Mouse (Mus musculus) thymus, postnatal 10 days (tissue): ENCODE results near the gene Nrp2.

Source experiments
- DNase-seq, 2 experiments: peaks; one replicate each; pipeline ENCODE4 v3.0.0; 2021; ENCODE audit warnings: low spot score in 2 of 2

Nrp2 gene

GRCm38 (mm10) chr1:62782573-62782972 lies 79.5 kb downstream of the Nrp2 start:
- DNase-seq = no peak

DNA sequence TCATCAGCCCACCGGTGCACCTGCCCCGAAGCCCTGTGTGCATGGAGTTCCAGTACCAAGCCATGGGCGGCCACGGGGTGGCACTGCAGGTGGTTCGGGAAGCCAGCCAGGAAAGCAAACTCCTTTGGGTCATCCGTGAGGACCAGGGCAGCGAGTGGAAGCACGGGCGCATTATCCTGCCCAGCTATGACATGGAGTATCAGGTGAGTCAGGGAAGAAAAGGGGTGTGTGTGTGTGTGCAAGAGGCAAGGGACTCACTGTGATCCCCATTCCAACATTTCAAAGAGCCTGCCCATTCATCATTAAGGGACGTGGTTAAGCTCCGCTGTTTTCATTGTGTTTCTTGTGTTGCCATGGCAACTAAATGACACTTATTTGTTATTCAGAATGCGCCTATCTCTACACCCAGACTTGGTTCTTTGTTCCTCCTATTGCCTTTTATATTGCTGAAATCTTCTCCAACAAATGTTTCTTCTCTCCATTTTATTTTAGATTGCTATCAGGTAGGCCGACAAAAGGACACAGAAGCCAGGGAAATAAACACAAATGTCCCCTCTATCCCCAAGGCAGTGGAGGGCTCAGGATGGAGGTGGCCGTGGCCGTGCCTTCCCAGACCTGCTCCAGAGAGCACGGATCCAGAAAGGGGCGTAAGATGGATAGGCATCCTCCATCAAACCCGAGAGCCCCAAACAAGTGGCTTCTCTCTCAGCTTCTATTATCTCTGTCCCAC lies 80.4 kb downstream of the Nrp2 start:
- no peak for DNase-seq

DNA sequence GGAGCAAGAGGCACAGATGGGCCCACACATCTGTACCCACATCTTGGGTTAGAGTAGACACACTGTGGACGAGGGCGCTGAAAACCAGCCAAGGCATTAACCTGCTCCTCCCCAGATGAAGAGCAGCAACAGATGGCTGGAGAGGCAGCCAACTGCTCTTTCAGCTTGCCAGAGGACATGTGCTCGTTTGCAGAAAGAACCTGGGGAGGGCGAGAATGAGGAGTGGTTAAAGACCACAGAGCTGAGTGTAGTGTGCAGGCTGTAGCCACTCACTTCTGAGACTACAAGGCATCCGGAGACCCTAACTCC lies 81.0 kb downstream of the Nrp2 start:
- no peak for DNase-seq

DNA sequence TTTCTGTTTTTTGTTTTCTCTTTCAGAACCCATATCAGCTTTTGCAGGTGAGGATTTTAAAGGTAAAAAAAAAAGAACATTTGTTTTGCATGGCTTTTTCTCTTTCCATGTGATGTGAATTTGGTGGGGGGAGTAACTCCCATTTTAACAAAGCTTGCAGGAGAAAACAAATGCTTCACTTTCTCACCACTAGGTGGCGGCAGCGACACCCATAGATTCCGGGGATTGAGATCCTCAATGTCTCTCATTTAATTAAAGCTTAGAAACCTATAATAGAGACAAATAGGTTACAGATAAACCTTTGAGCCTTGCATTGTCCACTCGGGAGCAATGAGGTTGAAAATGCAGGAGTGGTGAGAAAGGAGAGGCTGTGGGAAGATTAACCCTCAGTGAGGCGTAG lies 83.2 kb downstream of the Nrp2 start:
- peak; percentile 8 to 51 for DNase-seq

GRCm38 (mm10) chr1:62787546-62787945 lies 84.5 kb downstream of the Nrp2 start:
- no peak for DNase-seq

DNA sequence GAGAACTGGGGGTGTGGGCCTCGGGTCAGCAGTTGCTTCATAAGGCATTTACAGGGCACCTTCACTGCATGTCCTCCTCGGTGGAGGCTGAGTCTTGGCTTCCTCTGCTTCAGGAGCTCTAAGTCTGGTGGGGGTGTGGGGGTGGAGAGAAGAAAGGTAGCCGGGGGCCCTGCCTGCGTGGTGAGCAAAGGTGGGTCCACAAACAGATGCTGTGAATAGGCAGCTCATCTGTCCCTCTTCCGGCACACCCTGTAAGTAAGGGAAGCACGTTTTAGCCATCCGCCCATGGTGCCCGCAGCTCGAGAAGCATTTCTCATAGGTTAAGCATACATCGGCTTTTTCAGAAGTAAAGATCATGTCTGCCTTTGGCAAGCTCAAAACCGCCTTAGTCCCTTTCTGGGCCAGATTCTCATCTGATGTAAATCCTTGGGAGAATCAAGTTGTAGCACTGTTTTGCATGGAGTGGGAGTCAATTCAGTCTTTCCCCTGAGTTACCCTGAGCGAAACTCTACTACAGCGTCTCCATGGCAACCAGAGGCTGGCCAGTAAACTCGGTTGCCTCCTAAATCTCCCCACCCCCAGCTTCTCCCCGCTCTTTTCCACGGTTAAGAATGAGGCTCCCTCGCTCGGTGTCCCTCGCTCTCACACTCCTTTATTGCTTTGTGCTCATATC lies 91.3 kb downstream of the Nrp2 start:
- DNase-seq = no peak

DNA sequence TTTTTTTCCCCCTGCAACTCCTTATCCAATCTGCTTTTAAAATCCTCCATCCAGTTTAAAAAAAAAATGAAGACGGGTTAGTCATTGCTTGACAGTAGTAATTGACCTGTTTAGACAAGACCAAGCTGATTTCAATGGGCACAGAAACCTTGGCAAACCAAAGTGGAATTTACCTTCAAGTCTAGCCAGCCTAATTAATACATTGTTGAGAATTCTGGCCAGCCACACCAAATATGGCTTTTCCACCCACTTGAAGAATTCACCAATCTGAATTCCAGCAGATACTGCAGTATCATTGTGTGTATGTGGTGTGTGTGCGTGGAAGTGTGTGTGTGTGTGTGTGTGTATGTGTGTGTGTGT lies 91.8 kb downstream of the Nrp2 start:
- no peak for DNase-seq

- peak; percentile 18 to 37 for DNase-seq
Observed at GRCm38 (mm10) chr1:62795307-62796037, 92.4 kb downstream of the Nrp2 start.

DNA sequence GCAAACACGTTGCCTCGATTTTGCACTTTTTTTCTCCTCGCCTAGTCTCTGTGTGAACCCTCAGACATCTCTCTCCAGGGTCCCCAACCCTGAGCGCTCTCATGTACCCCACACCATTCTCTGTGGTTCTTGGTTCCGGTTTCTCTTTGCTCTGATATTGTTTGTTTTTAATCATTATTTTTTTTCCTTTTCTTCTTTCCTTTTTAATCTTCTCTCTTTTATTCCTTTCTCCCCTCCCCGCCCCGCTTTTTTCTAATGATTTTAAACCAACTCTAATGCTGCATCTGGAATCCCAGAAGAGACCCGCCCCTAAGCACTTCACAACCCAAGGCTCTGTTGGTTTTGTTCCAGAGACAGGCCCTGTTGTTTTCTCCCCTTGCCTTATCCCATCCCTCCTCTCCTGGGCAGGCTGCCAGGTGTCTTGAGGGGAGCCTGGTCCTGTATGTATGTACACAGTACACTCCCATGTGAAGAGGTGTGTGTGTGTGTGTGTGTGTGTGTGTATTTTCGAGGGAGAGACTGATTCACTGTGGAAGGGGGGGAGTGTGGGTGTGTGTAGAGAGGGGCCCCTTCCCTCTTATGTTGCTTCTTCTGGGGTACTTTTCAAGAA lies 93.1 kb downstream of the Nrp2 start:
- no peak for DNase-seq

- no peak for DNase-seq
Observed at GRCm38 (mm10) chr1:62799427-62799826, 96.3 kb downstream of the Nrp2 start.

- no peak for DNase-seq
Observed at GRCm38 (mm10) chr1:62800351-62800750, 97.3 kb downstream of the Nrp2 start.

DNA sequence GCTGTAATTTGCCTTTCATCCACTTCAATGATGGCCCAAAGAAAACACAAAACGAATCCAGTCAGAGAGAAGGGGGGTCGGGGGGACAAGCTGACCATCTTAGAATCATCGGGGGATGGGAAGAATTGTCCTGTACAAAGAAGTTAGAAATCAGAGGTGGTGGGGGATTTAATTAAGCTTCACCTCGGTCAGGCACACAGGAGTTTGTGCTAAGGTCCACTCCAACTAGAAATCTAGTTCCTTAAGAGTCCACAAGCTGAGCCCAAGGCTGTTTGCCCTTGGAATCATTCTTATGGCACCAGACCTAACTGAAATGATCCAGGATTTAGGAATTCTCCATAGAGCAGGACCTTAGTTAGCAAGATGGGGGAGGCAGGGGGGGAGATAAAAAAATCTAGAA lies 98.3 kb downstream of the Nrp2 start:
- no peak for DNase-seq

- no peak for DNase-seq
Observed at GRCm38 (mm10) chr1:62801842-62802241, 98.8 kb downstream of the Nrp2 start.

- no peak for DNase-seq
Observed at GRCm38 (mm10) chr1:62803544-62803943, 100.5 kb downstream of the Nrp2 start.

GRCm38 (mm10) chr1:62806014-62806413 lies 102.9 kb downstream of the Nrp2 start:
- DNase-seq = no peak

- DNase-seq = no peak
Observed at GRCm38 (mm10) chr1:62808395-62808794, 105.3 kb downstream of the Nrp2 start.

DNA sequence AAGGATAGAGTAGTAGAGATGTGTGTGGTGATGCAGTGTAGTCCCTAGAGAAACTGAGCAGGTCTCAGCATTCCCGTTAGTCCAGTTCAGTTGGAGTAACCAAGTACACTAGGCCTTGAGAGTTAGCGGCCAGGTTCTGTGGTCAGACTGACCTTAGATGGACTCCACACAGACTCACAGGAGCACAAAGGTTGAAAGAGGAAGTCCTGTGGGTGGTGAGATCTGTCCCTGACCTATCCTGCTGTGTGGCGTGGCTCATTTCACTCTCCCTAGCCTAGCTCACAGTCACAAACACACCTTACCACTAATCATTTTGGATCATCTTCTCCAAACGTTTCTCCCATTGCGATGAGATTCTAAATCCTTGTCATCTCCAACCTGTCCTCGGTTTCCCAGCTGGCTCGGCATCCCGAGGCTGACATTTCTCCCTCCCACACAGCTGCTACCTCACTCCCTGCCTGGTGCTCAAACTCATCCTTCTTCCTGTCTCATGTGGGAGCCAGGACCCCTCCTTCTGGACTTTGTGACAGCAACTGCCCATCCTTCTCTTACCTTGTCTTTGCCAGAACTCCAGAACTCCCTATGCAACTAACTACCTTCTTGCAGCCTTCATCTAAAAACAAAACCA lies 106.6 kb downstream of the Nrp2 start:
- DNase-seq = no peak

DNA sequence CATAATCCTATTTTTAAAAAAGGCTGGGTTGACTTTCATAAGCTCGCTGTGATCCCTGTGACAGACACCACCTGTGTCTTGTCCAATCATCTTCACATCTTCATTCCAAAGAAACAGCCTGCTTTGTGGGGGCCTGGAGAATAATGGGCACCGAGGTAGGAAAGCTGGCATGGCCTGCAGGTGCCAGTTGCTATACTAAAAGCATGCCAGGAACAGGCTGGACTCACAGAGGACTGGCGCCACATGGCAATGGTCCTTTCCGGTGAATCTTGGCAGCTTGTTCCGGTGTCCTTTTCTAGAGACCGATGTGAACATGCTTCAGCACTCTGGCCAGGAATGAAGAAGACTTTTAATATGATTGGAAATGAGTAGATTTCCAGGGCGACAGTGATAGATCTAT lies 108.1 kb downstream of the Nrp2 start:
- no peak for DNase-seq

DNA sequence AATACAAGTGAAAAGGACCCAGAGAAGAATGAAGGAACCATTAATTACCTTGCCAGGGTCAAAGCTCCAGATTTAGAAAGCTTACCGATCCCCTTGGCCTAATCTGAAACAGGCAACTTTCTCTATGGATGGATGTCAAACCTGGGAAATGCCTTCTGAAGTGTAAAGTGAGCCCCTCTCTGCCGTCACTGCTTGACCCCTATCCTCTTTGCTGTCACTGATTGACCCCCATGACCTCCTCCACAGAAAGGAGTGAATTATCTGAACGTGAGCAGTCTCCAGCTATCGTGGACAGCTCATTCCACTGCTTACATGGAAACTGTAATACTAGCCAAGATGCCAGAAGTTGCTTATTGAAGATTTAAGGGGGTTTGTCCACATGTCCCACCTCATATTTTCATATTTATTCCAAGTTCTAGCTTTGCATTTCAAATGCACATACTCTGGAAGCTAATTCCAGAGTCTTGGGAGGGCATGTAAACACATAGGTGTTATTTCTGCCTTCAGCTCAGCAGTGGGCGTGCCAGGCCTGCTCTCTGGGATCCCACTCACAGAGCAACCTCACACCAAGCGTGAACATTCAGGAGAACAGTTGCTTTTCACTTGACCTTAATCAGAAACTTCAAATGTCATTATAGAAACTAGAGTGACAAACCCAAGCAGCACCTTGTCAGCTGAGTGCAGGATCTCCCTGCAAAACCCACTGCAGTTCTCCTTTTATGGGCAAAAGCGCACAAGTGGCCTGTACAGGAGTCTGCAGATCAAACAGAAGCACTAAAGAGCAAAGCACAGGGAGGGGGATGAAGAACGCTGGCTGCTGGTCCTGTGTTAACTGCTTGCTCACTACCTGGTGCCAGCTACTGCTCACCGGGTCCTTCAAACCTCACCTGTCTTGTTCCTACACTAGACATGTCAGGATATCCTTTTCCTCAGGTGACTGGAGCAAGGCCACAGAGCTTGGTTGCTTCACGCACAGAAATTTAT lies 109.9 kb downstream of the Nrp2 start:
- DNase-seq = no peak

- no peak for DNase-seq
Observed at GRCm38 (mm10) chr1:62813938-62814337, 110.9 kb downstream of the Nrp2 start.

DNA sequence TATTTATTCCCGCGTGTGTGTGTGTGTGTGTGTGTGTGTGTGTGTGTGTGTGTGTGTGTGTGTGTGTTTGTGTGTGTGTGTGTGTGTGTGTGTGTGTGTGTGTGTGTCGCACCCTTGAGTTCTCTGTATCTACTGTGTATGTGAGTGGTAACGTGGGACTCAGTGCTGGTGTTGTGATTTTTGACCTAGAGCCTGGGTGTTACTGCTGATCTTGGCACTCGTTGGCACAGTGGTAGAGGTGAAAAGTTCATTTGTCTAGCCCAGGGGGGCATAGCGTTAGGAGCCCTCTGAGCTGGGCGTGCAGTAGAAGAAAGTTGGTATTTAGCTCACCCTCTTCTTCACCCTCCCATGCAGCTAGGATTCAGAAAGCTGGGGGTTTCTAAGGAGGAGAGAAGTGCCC lies 114.5 kb downstream of the Nrp2 start:
- DNase-seq = no peak
